Mouse (Mus musculus) spleen, adult 2 months (tissue): ENCODE measurements around the gene Srsf11. TPM values are rescaled to one million over a fixed set of nuclear protein-coding genes. Genes with fewer than 3 reads are reported as not detected.
A peak's percentile ranks its signal among the peaks of the same experiment; 100 is the strongest.

Source experiments
- DNase-seq, 2 experiments: peaks; one replicate each; pipeline versions ENCODE4 v3.0.0 to v3.0.0-alpha.2; 2012 to 2021; ENCODE audit warnings: low spot score in 2 of 2, low read depth in 1 of 2
- H3K27ac ChIP-seq: fragments of 200-500 bp; 2 replicates; pipeline ENCODE4 v1.5.1; 2012; ENCODE audit warnings: low read length, inconsistent platforms; ENCODE audit not compliant: insufficient read depth
- H3K27me3 ChIP-seq: fragments of 200-500 bp; 2 replicates; pipeline ENCODE4 v1.6.1; 2012; ENCODE audit warnings: mild to moderate bottlenecking, moderate library complexity, low read length, inconsistent platforms; ENCODE audit not compliant: control insufficient read depth, insufficient read depth
- H3K36me3 ChIP-seq: fragments of 200-500 bp; 2 replicates; pipeline ENCODE4 v1.6.1; 2012; ENCODE audit warnings: mild to moderate bottlenecking, low read length, inconsistent platforms; ENCODE audit not compliant: control insufficient read depth, insufficient read depth
- H3K4me1 ChIP-seq: fragments of 200-500 bp; 2 replicates; pipeline ENCODE4 v1.6.1; 2011; ENCODE audit warnings: inconsistent platforms; ENCODE audit not compliant: control insufficient read depth, insufficient read depth, insufficient read length
- H3K4me3 ChIP-seq: fragments of 200-500 bp; 2 replicates; pipeline ENCODE4 v1.5.1; 2011; ENCODE audit warnings: mild to moderate bottlenecking, inconsistent platforms; ENCODE audit not compliant: insufficient read depth, insufficient read length; ENCODE audit errors: extremely low read depth
- CTCF ChIP-seq: fragments of 200-500 bp; IDR thresholded peaks from 2 replicates; pipeline ENCODE4 v1.5.1; 2011; ENCODE audit warnings: mild to moderate bottlenecking, inconsistent platforms; ENCODE audit not compliant: insufficient read depth, insufficient read length, insufficient replicate concordance; ENCODE audit errors: extremely low read depth
- POLR2A ChIP-seq: fragments of 200-500 bp; IDR thresholded peaks from 2 replicates; pipeline ENCODE4 v1.6.1; 2011; ENCODE audit warnings: low read depth, low read length, inconsistent platforms
- WGBS: fragments of 180-500 bp; shearing (Covaris S2); methylation state at CpG from one replicate; pipeline ENCODE4 v1.1.7; 2018; 5-methylcytosine and 5-hydroxymethylcytosine counted together
- polyA plus RNA-seq: library from polyadenylated mRNA; depleted of rRNA; stranded (reverse); fragments of >200 nt; gene quantifications from 2 replicates; pipeline ENCODE4 v1.2.3, GENCODE M21; 2012; rRNA removed

Srsf11 gene
- 207 and 279 TPM in 2 replicates for polyA plus RNA-seq

DNA sequence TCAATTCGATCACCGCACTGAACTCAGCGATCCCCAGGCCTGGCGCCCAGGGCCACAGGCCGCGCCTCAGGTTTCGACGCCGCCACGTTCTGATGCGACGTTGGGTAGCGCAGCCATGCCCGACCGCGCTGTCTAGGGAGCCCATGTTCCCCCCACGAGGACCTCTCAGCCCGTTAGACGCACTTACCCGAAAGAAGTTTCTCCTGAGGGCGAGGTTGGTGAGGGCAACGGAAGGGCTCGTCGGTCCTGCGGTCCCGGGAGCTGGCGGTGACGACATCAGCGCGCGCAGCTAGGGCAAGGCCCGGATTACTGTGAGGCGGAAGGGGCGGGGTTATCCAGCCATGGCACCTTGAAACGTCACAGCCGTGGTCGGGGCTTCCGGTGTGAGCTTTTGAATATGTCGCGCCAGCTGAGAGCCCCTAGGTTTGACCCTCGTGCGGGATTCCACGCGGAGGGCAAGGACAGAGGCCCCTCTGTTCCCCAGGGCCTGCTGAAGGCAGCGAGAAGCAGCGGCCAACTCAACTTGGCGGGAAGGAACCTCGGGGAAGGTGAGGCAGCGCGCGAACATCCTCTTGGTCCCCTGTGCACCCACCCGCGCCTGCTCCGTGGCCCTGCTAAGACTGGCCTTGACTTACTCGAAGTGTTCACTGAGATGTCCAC, at the start of gene Srsf11, which contains the start of gene Lrrc40:
Gene Srsf11 (minus strand): TSS at position 311 of the 660 bp plus-strand sequence.
Gene Lrrc40 (plus strand): TSS at position 334 of the 660 bp plus-strand sequence.
- H3K27ac ChIP-seq = peak within 1 kb of the TSS; percentile 96
- TF ChIP-seq CTCF = no peak
- TF ChIP-seq POLR2A = peak; percentile 59
- no peaks in the 10 kb centered on the region for H3K27me3 ChIP-seq
- H3K36me3 ChIP-seq = no peaks in the 10 kb centered on the region
- peak; percentile 88 to 94 for DNase-seq
- peak within 1 kb of the TSS; percentile 95 for H3K4me3 ChIP-seq
- WGBS = under 1% methylated on average over 55 of the region's 55 CpGs
- H3K4me1 ChIP-seq = peaks cover 2% of the 10 kb centered on the region

DNA sequence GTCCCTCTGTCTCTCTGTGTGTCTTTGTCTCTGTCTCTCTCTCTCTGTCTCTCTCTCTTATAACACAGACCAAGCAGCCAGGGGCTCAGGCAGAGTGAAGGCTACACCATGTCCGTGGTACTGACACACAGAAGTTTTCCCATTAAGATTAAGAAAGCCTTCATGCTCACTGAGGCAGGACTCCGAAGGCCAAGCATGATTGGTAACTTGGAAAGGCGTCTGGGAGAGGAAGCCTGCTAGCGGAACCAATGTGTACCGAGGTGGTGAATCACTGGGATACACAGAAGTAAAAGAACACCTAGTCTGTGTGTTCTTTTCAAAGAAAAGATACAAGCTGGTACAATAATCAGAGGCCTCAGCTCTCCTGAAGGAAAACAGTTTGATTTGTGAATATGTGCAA, 41.4 kb upstream of the Srsf11 start:
- H3K27me3 ChIP-seq = no peaks in the 10 kb centered on the region
- H3K27ac ChIP-seq = peak overlapping the region; percentile 77
- DNase-seq = no peak
- H3K4me1 ChIP-seq = peaks cover 3% of the 10 kb centered on the region; the same call in 1 of the 2 replicates
- 73% methylated on average over 5 of the region's 5 CpGs for WGBS
- TF ChIP-seq CTCF (no peak), POLR2A (no peak)
- H3K36me3 ChIP-seq = no peaks in the 10 kb centered on the region
- no peak overlapping the region for H3K4me3 ChIP-seq

DNA sequence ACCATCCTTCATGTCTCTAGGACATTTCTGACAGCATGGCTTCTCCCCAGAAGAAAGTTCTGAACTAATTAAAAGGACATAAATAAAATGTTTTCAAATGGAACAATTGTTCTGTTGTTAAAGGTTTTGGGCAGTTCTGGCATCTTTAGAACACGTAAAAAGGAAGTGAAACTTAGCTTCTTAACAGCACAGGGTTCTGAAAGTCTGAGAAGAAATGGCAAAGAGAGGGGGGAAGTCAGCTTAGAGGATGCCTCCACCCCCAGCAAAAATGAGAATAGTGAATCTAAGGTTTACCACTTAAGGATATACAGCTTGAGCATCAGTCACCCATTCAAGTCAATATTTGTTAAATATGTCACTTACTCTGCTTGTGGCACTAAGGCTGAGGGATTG, 40.9 kb upstream of the Srsf11 start:
- 4% methylated on average over 1 of the region's 1 CpGs for WGBS
- Histone ChIP-seq H3K27ac (peak overlapping the region; percentile 93), H3K4me3 (no peak overlapping the region), H3K36me3 (no peaks in the 10 kb centered on the region), H3K27me3 (no peaks in the 10 kb centered on the region), H3K4me1 (peaks cover 3% of the 10 kb centered on the region; the same call in 1 of the 2 replicates)
- DNase-seq = peak in 1 of 2 experiments; percentile 43
- TF ChIP-seq CTCF = no peak
- no peak for TF ChIP-seq POLR2A

DNA sequence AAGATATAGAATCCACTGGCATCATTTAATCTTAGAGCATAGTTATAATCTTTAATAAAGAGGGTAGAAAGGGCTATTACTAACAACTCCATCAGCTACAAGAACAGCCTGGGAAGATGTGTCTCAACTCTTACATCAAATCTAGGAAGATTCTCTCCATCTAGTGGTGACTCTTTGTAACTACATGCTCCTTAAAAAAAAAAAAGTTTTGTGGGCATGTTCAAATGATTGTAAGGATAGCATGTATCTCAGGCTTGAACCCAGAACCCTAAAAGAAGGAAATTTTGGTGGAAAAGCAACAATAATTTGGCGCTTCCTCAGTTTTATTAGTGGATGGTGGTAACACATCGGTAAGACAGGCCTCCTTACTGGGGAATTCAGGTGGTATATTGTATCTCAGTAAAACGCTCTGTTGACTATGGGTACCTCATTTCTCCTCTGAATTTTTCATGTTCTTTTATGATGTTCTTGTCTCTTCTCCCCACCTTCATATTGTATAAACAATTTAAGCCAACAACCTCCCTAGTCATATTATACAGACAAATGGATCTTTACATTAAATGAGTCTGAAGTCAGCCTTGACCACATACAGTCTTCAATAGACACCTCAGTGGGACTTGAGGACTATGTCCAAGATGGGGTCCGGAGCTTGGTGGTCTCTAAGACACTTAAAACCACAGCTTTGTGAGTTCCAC, 40.4 kb upstream of the Srsf11 start:
- Histone ChIP-seq H3K4me3 (no peak overlapping the region), H3K27ac (peak overlapping the region; percentile 93), H3K4me1 (peaks cover 3% of the 10 kb centered on the region; the same call in 1 of the 2 replicates), H3K36me3 (no peaks in the 10 kb centered on the region), H3K27me3 (no peaks in the 10 kb centered on the region)
- peak in 1 of 2 experiments; percentile 27 for DNase-seq
- TF ChIP-seq CTCF = no peak
- WGBS = 47% methylated on average over 4 of the region's 4 CpGs

DNA sequence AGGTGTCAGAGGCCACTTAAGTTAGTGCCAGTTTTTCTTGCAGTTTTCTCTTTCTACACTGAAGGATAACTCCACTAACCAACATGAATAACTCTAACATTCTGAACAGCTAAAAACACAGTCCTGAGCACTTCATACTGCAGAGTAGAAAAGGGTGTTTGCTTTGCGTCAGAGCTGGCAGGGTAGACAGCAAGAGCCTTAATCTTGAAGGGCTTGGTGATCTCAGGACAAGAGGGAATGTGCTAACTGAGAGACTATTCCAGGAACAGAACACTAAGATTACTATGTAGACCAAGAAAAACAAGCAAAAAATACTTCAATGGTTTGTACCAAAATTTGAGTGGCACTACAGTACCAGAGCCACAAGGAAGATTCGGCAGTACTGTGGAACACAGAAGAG, 38.6 kb upstream of the Srsf11 start:
- no peak overlapping the region for H3K4me3 ChIP-seq
- WGBS = 92% methylated on average over 2 of the region's 2 CpGs
- H3K4me1 ChIP-seq = peaks cover 3% of the 10 kb centered on the region; the same call in 1 of the 2 replicates
- H3K36me3 ChIP-seq = no peaks in the 10 kb centered on the region
- no peaks in the 10 kb centered on the region for H3K27me3 ChIP-seq
- DNase-seq = no peak
- no peak overlapping the region for H3K27ac ChIP-seq
- TF ChIP-seq CTCF (no peak), POLR2A (no peak)

DNA sequence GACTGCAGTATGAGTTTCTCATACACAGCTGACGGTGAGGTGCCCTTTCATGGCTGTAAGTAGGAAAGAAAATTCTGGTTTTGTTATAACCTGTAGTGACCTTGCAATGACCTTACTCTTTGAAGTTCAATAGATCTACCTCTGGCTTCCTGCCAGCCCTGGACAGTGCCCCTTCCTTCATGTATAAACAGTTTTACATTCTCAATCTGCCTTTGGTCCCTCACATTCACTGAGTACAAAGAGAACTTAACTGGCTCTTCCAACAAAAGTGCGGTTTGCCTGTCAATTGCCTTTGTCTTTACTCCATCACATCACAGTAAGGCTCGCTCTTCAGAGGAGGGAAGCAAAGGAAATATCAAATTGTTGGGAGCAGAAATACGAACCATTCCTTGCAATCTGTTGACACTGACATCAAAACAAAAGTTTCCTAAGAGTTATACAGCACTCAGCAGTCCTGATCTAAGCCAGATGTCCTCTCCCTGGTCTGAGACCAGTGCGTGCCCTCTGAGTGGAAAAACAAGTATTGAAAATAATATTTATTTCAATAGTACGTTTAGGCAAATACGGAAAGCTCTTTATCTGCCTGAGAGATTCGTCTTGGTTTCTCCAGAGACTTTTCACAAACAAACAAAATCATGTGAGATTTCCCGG, 32.3 kb upstream of the Srsf11 start:
- TF ChIP-seq POLR2A (no peak), CTCF (no peak)
- Histone ChIP-seq H3K4me1 (no peaks in the 10 kb centered on the region), H3K36me3 (peaks cover 7% of the 10 kb centered on the region), H3K4me3 (no peak overlapping the region), H3K27ac (no peak overlapping the region), H3K27me3 (no peaks in the 10 kb centered on the region)
- no peak for DNase-seq
- 94% methylated on average over 9 of the region's 9 CpGs for WGBS

DNA sequence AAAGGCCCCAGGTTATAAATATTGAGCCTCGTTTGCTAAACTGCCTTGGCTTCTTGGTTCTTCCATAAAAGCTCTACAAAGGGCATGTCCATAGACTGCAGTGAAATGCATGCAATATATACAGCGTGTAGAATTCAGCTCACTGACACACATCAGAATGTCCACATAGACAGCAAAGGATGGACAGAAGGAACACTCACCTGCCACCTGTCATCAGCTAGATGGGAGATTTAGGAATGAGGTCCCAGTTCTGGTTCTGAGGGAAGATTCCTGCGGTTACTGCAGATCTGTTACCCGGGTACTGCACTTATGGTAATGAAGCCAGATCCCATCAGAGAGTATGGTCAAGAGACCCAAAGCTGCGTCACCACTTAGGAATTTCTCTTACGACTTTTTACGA, 31.5 kb upstream of the Srsf11 start:
- DNase-seq = no peak
- Histone ChIP-seq H3K27ac (no peak overlapping the region), H3K27me3 (no peaks in the 10 kb centered on the region), H3K4me3 (no peak overlapping the region), H3K36me3 (peaks cover 7% of the 10 kb centered on the region), H3K4me1 (no peaks in the 10 kb centered on the region)
- 96% methylated on average over 7 of the region's 7 CpGs for WGBS
- TF ChIP-seq POLR2A (no peak), CTCF (no peak)
